Mouse (Mus musculus) heart, adult 18-20 months (tissue): ENCODE data around the gene Wfikkn2. TPM values are rescaled to one million over a fixed set of nuclear protein-coding genes. Genes with fewer than 3 reads are reported as not detected.

Experiments used
- DNase-seq, 2 experiments: peaks; one replicate each; pipeline ENCODE4 v3.0.0; 2021 to 2022; ENCODE audit warnings: mixed read lengths in 1 of 2
- total RNA-seq, 2 experiments: library from RNA; stranded (reverse); gene quantifications; 2 replicates each; pipeline ENCODE4 v1.2.3; 2021

Gene Wfikkn2
- total RNA-seq, 2 experiments from 2014 or later = 5.8 to 6.6 TPM

DNA sequence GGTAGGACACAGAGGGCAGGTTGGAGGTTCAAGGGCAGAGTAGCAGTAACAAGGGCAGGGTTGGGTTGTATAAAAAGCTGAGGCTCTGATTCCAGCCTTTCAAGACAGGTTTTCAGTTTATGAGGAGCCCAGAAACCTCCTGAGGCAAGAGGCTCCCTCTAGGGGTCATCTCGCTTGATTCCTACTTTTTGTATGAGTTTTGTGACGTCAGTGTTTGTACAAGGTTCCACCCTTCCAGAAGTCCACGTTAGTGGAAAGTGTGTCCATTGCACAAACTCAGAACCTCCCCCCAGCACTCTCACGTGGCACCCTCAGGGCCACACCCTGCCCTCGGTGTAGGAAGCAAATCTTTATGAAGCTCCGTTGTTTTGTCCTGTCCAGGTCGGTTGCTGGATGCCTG is 19.8 kb downstream of the Wfikkn2 start:
- peak; percentile 76 to 77 for DNase-seq

DNA sequence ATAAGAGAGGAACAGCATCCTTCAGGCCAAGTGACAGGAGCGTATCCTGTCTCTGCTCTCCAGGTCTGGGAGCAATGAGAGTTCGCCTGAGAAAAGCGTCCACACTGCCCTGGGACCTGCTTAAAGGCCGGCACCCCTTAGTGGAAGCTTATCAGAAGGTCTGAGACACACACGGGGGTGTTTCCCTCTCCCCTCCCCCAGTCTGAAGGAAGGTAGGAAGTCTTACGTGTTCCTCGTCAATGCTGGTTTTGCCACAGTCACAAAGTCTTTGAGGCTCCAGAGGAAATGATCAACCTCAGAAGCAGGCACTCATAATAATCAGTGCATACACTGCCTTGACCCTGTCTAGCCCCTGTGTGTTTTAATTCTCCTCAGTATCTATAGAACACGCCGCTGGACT is 22.3 kb downstream of the Wfikkn2 start:
- DNase-seq = no peak

DNA sequence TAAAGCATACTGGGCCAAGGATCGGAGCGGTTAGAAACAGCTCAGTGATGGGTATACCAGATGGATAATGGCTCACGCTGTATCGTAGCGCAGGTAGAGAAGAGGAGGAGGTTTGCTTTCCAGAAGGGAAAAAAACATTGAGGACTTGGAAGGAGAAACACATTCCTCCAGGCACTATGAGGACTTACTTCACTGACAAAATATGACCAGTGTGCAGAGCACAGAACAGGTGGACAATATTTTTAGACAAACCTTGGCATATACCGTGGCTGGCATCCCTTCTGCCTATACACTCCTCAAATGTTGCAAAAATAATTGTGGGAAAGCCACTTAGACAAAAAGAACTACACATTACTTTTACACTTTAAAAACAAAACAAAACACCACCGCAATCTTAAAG is 24.5 kb downstream of the Wfikkn2 start:
- no peak for DNase-seq

- DNase-seq = no peak
These were observed 29.6 kb downstream of the Wfikkn2 start for GRCm38 (mm10) chr11:94216247-94216646.

DNA sequence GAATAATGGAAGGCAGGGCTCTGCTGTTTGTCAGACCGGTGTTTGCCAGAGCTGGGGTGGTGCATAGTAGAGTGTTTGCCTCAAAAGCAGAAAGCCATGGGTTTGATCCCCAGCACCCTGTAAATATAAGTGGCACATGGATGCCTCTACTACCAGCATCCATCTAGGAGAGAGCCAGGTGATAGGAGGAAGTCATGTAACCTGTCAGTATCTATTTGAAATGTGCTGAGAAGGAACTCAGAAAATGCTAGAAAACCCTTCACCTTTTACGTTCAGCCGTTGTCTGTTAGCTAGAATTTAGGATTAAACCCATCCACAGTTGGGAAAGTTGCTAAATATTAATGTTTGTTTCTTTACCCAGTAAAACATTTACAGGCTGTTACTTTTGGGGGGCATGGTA is 30.2 kb downstream of the Wfikkn2 start:
- DNase-seq = no peak

- peak in 1 of 2 experiments; percentile 46 for DNase-seq
These were observed 31.8 kb downstream of the Wfikkn2 start for GRCm38 (mm10) chr11:94213735-94214594.

GRCm38 (mm10) chr11:94212997-94213396 is 32.8 kb downstream of the Wfikkn2 start:
- no peak for DNase-seq

GRCm38 (mm10) chr11:94212489-94212836 is 33.3 kb downstream of the Wfikkn2 start:
- DNase-seq = no peak

- peak; percentile 81 to 82 for DNase-seq
These were observed 33.9 kb downstream of the Wfikkn2 start for GRCm38 (mm10) chr11:94211651-94212488.

DNA sequence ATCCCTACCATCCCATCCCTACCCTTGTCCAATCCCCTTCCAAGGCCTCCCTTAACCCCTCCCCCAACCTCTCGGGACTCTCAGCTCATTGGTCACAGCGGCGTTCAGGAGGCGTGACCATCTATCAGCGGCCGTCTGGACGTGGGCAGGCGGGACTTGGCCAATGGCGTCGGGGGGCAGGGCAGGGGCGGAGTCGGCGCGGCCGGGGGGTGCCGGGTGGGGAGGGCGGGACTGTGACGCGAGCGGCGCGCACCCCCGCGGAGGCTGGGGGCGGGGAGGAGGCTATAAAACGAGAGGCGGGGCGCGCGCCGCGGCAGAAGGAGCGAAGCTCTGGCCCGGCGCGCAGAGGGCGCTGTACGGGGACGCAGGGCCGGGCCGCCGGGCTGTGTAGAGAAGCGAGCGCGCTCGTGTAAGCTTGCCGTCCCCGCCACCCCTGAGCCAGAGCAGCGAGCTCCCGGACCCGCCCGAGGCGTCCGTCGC is 34.6 kb downstream of the Wfikkn2 start, which contains the start of gene Tob1:
TSS of gene Tob1 (plus strand) at position 331 of the 480 bp plus-strand sequence.
- peak; percentile 96 to 99 for DNase-seq

- peak; percentile 93 to 97 for DNase-seq
These were observed 35.4 kb downstream of the Wfikkn2 start for GRCm38 (mm10) chr11:94210191-94211086.

- no peak for DNase-seq
These were observed 36.1 kb downstream of the Wfikkn2 start for GRCm38 (mm10) chr11:94209695-94210131.

GRCm38 (mm10) chr11:94208811-94209675 is 36.8 kb downstream of the Wfikkn2 start:
- DNase-seq = no peak

- no peak for DNase-seq
These were observed 39.2 kb downstream of the Wfikkn2 start for GRCm38 (mm10) chr11:94206398-94207114.

GRCm38 (mm10) chr11:94203066-94203465 is 42.7 kb downstream of the Wfikkn2 start:
- no peak for DNase-seq

DNA sequence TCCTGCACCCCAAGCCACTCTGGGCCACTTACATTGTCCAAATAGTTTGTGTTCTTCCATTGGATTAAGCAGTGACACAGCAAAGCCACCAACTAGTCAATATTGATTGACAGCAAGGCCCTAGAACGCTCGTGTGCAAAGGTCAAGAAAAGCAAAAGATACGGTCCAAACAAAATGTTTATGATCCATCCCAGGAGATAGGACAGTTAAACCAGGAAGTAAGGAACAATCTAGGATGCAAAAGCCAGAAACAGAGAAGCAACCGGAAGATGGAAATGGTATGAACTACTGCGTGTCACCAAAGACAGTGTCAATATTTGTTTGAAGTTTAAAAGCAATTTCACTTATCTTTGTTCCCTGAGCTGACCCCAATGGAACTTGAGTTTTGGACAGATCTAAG is 43.7 kb downstream of the Wfikkn2 start:
- no peak for DNase-seq

DNA sequence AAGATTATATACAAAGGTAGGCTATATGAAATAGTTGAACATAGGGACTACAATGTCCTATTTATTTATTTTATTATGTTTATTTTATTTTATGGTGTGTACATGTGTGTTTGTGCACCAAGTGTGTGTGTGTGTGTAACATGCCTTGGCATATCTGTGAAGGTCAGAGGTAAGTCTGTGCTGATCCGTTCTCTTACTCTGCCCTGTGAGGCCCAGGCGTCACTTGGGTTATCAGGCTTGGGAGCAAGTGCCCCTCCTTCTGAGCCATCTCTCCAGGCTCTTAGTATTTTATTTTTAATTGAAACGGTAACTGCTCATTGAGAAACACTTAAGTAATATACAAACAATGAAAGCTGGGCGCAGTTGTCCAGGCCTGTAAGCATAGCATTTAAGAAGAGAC is 45.4 kb downstream of the Wfikkn2 start:
- DNase-seq = no peak

- DNase-seq = no peak
These were observed 46.0 kb downstream of the Wfikkn2 start for GRCm38 (mm10) chr11:94199771-94200170.

- no peak for DNase-seq
These were observed 47.2 kb downstream of the Wfikkn2 start for GRCm38 (mm10) chr11:94198405-94199146.
